Mouse (Mus musculus): Measurements from ENCODE around the gene Cit.

Cit gene

GRCm38 (mm10) chr5:115976446-115976845 is 131.4 kb downstream of the Cit start:
- no peak for DNase-seq

- DNase-seq = no peak
Observed at GRCm38 (mm10) chr5:115977266-115977665, 132.2 kb downstream of the Cit start.

DNA sequence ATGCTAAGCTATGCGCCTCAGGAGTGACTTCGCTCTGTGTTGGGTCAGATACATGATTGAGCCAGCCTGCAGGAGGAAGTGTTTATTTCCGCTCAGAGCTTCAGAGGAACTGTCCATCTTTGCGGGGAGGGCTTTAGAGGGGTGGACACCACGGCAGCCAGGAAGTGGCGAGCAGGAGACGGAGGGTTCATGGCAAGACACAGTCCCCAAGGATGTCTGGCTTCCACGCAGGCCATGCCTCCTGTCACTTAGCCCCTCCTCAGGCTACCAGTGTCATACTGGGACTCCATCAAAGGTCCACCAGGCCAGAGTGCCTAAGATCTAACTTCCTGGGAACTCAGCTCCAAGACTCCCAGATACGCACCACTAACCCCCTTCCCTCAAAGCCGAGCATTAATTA is 132.7 kb downstream of the Cit start:
- DNase-seq = no peak

GRCm38 (mm10) chr5:115978255-115978654 is 133.2 kb downstream of the Cit start:
- DNase-seq = no peak

- peak; percentile 49 for DNase-seq
Observed at GRCm38 (mm10) chr5:115979134-115979696, 134.1 kb downstream of the Cit start.

GRCm38 (mm10) chr5:115980537-115980936 is 135.5 kb downstream of the Cit start:
- DNase-seq = no peak

DNA sequence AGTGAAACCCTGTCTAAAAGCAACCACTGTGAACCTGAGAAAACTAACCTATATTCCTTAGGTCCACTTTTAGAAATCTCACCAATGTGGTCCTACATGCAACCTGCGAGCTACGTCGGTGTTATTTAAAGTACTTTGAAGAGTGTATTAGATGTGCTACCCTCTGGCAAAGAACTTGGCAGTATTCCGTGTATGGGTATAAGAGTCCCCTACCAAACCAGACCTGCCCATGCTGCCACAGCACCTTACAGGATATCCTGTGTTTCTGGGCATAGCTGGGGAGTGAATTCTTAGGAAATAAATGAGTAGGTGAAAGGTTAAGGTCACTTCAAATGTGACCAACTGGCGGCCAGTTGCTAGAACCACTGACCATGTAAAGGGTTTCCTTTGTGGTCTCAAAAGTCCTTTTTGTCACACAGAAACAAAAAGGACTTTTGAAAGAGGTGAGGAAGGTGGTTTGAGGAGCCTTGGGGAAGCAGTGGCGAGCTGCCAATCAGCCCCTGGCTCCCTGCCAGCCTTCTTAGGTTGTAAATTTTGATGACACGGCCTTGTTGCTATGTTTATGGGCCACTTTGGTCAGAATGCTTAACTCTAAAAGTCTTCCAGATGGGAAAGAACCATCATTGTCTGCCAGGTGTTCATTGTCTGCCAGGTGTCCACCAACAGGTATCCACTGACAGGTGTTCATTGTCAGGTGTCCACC is 137.7 kb downstream of the Cit start:
- DNase-seq = no peak

DNA sequence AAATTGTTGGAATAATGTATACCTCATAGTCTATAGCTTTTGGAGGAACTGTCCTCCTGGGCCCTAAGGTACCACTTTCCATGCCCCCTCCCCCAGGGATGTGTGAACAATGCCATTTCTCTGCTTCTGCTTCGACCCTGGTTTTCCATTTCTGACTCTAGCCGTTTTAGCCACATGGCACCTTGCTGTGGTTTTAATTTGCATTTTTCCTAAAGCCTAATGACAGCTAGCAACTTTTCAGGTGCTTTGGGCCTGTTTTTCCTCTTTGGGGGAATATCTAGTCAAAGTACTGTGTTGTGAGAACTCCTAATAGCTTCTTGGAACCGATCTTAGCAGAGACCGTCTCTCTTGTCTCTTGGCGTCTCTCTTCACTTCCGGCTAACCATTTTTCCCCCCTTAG is 139.3 kb downstream of the Cit start:
- no peak for DNase-seq

- no peak for DNase-seq
Observed at GRCm38 (mm10) chr5:115985101-115985500, 140.0 kb downstream of the Cit start.

DNA sequence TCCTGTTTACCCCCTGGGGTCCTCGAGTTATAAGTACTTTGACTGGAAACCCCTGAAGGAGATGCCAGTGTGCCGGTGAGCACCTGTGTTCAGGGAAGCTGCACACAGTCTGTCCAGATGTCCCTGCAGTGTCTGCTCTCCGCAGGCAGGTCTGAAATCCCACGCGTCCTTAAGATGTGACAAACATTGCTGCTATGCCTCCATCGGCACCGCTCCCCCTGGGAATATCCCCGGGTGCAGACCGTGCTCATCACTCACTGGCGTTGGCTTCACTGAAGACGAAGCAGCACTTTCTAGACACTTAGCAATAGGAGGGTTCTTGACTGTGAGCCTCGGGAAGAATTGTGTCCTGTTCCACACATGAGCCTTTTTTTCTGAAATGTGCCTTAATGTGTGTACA is 142.2 kb downstream of the Cit start:
- no peak for DNase-seq

DNA sequence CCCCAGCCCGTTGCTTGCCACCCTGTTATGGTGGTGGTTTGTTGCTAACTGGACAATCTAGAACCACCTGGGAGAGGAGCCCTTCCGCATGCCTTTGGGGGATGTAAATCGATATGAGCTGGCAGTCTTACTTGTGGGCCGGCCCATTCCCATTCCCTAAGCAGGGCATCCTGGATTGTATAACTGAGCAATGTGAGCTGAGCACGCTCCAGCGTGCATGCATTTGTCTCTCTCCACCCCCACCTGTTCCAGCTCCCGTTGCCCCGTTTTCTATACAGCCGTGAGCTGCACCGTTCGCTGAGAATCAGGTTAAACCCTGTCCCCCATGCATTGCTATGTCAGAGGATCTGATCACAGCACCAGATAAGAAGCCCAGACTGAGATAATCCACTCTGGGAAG is 146.6 kb downstream of the Cit start:
- no peak for DNase-seq

DNA sequence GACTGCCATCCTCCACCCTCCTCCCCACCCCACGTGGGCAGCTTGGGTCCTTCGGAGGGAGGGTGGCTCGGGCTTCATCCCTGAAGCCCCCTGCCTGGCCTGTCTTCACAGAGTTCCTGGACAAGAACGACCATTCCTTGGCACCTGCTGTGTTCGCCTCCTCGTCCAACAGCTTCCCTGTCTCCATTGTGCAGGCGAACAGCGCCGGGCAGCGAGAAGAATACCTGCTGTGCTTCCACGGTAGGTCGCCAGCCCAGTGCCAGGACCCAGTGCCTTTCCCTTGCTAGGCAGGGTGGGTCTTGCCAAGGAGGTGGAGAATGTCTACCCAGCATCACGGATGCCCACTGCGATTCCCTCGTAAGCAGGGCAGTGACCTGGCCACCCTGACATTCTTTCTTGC is 149.0 kb downstream of the Cit start:
- DNase-seq = no peak

- DNase-seq = no peak
Observed at GRCm38 (mm10) chr5:115997376-115997775, 152.3 kb downstream of the Cit start.

GRCm38 (mm10) chr5:116003154-116003553 is 158.1 kb downstream of the Cit start:
- no peak for DNase-seq

GRCm38 (mm10) chr5:116003825-116004224 is 158.7 kb downstream of the Cit start:
- DNase-seq = no peak

DNA sequence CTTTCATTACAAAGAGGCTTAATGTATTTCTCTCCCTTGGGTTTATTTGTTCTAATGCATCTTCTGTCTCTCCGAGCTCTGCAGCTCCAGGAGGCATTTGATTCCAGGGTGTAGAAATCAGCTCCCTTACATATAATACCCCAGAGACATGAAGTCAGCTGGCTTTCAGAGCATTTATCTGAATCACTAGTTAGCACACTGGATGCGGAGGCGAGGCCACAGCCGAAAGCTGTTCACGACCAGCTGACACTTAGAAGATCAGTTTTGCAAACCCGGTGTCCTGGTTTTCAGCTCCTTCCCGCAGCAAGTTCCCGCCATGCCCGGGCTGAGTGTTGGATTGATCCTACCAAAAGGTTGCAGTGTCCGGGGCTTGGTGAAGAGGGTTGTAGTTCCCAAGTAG is 159.2 kb downstream of the Cit start:
- no peak for DNase-seq

GRCm38 (mm10) chr5:116006324-116007099 is 161.4 kb downstream of the Cit start:
- peak; percentile 51 for DNase-seq

DNA sequence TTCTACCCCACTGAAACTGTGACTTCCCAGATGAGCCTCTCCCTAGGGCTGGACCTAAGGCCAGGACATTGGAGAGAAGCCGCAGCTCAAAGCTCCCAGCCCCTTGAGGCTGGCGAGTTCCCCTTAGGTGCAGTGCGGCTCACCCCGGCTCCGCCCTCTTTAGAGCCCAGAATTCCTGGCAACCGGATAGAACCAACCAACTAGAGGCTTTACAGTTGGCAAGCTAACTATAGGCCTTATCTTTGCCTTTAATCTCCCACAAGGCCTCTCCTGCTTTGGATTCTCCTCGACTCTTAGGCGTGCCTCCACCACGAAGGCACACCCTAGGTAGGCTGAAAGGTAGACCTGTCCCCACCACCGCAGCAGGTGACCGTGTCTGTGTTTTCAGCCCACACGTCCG is 162.6 kb downstream of the Cit start:
- no peak for DNase-seq

DNA sequence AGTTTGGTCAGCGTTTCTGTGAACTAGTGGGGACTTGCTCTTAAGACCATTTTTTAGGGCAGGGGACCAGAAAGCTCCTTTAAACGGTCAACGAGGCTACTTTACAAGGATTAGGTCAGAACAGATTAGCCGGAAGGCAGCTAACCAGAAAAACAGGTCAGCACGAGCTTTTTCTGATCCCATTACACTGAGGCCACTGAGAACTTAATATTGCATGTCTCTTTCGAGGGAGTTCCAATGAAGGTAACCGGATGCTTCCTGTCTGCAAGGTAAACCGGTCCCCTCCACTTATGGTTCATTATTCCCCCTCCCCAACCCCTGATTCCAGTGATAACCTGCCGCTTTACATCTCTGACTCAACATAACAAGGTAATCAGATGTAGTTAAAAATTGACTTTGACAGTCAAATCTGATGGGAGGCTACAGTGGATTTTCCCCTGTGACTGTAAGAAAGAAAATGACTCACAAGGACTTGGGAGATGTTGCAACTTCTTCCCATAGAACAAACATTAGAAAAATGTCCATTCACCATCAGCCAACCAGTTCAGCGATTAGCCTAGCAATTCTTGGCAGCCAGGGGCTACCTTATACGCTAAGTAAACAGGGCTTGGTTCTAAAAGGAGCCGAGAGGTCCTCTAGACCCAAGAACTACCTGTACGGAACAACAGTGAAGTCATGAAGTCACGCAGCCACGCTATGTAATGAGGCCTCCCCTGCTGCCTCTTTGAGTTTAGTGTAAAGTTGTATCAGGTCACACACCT is 164.2 kb downstream of the Cit start:
- no peak for DNase-seq

- no peak for DNase-seq
Observed at GRCm38 (mm10) chr5:116009884-116010627, 165.0 kb downstream of the Cit start.

DNA sequence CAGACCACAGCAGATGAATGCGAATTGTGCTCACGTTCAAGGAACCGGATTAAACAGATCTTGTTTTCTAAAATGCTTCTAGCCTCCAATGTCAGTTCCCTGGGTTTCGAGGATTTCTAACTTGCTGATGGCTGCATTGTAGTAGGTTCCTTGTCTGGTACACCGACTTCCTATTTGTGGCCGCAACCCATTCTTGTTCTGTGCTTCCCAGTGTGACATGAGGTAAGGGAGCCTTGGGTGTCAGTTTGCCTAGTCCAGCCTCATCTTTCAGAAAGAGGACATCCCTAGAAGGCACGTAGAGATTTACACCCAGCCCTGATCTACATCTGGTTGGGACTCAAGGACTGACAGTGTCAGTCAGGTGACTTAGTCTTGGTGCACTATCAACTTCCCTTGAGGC is 166.6 kb downstream of the Cit start:
- DNase-seq = no peak

GRCm38 (mm10) chr5:116012503-116012902 is 167.4 kb downstream of the Cit start:
- no peak for DNase-seq

- no peak for DNase-seq
Observed at GRCm38 (mm10) chr5:116013821-116014220, 168.7 kb downstream of the Cit start.

All from thymus, postnatal 4 days (tissue).